Mouse (Mus musculus) liver, postnatal 0 days (tissue): Measurements from ENCODE around the gene Rgs9. TPM values are rescaled to one million over a fixed set of nuclear protein-coding genes. Genes with fewer than 3 reads are reported as not detected.

Experiments used
- ATAC-seq: fragments of 200-750 bp; cut with Nextera tagmentation; 2 replicates; pipeline ENCODE4 v1.8.0; 2017; ENCODE audit warnings: mild to moderate bottlenecking, moderate library complexity
- DNase-seq: peaks from one replicate; pipeline ENCODE4 v3.0.0-alpha.2; 2016
- H3K27ac ChIP-seq: fragments of 300-500 bp; sonication (generic); 2 replicates; pipeline ENCODE4 v1.5.1; 2014; ENCODE audit warnings: antibody characterized with exemption, moderate library complexity, mild to moderate bottlenecking, low read depth
- H3K27me3 ChIP-seq: fragments of 300-500 bp; sonication (generic); 2 replicates; pipeline ENCODE4 v1.6.1; 2014; ENCODE audit warnings: low read length, control low read depth, mixed read lengths; ENCODE audit not compliant: insufficient read depth
- H3K36me3 ChIP-seq: fragments of 300-500 bp; sonication (generic); replicated peaks from 2 replicates; pipeline ENCODE4 v1.6.1; 2014; ENCODE audit warnings: mild to moderate bottlenecking, control low read depth, low read length, moderate library complexity, mixed read lengths; ENCODE audit not compliant: insufficient read depth
- H3K4me1 ChIP-seq: fragments of 300-500 bp; sonication (generic); 2 replicates; pipeline ENCODE4 v1.6.1; 2014; ENCODE audit warnings: antibody characterized with exemption, mild to moderate bottlenecking, control low read depth; ENCODE audit not compliant: insufficient read depth
- H3K4me2 ChIP-seq: fragments of 300-500 bp; sonication (generic); 2 replicates; pipeline ENCODE4 v1.6.1; 2014; ENCODE audit warnings: low read depth, mild to moderate bottlenecking, low read length, moderate library complexity, mixed read lengths
- H3K4me3 ChIP-seq: fragments of 300-500 bp; sonication (generic); 2 replicates; pipeline ENCODE4 v1.5.1; 2014; ENCODE audit warnings: low read depth, low read length
- H3K9ac ChIP-seq: fragments of 300-500 bp; sonication (generic); replicated peaks from 2 replicates; pipeline ENCODE4 v1.6.1; 2014; ENCODE audit warnings: mild to moderate bottlenecking, moderate library complexity
- H3K9me3 ChIP-seq: fragments of 300-500 bp; sonication (generic); 2 replicates; pipeline ENCODE4 v1.6.1; 2016; ENCODE audit warnings: mild to moderate bottlenecking, control low read depth, low read length, mixed read lengths
- CTCF ChIP-seq: sonication (generic); IDR thresholded peaks from 2 replicates; pipeline ENCODE4 v1.5.1; 2016; ENCODE audit warnings: antibody characterized with exemption, low read depth
- EP300 ChIP-seq: IDR thresholded peaks from 2 replicates; pipeline ENCODE4 v1.6.1; 2016; ENCODE audit warnings: antibody characterized with exemption, low read depth, mild to moderate bottlenecking
- WGBS: fragments of 180-500 bp; shearing (Covaris S2); extraction: QIAGEN DNeasy Blood & Tissue Kit; methylation state at CpG from one replicate; pipeline ENCODE4 v1.1.7; 2014; ENCODE audit not compliant: insufficient replicate concordance; 5-methylcytosine and 5-hydroxymethylcytosine counted together
- polyA plus RNA-seq: library from polyadenylated mRNA; unstranded; fragments of >200 nt; fragmentation: Nextera tagmentation; extraction: Ambion mirVana; gene quantifications from 2 replicates; pipeline ENCODE4 v1.2.1, GENCODE M21; 2015

The Rgs9 gene
- polyA plus RNA-seq, 1 experiment from 2014 or later = 0.11 TPM

GRCm38 (mm10) chr11:109252483-109252882, 45.4 kb downstream of the Rgs9 start:
- TF ChIP-seq CTCF (no peak), EP300 (no peak)
- Histone ChIP-seq H3K4me3 (no peak overlapping the region), H3K4me2 (no peak overlapping the region), H3K36me3 (no peaks in the 10 kb centered on the region), H3K27me3 (no peaks in the 10 kb centered on the region), H3K9me3 (no peaks in the 10 kb centered on the region), H3K4me1 (no peaks in the 10 kb centered on the region), H3K9ac (no peak overlapping the region), H3K27ac (no peak overlapping the region)
- 45% methylated on average over 5 of the region's 5 CpGs for WGBS
- DNase-seq = no peak
- ATAC-seq = no peak

GRCm38 (mm10) chr11:109250566-109250965, 47.4 kb downstream of the Rgs9 start:
- no peak for ATAC-seq
- H3K9me3 ChIP-seq = no peaks in the 10 kb centered on the region
- WGBS = 76% methylated on average over 4 of the region's 4 CpGs

GRCm38 (mm10) chr11:109246920-109247319, 51.0 kb downstream of the Rgs9 start:
- Histone ChIP-seq H3K4me1 (no peaks in the 10 kb centered on the region), H3K4me2 (no peak overlapping the region), H3K4me3 (no peak overlapping the region), H3K27me3 (peaks cover 6% of the 10 kb centered on the region; the same call in 1 of the 2 replicates), H3K9ac (no peak overlapping the region), H3K9me3 (no peaks in the 10 kb centered on the region), H3K27ac (no peak overlapping the region), H3K36me3 (no peaks in the 10 kb centered on the region)
- 20% methylated on average over 3 of the region's 3 CpGs for WGBS
- ATAC-seq (no peak), DNase-seq (no peak)
- TF ChIP-seq EP300 (no peak), CTCF (no peak)

More at GRCm38 (mm10) chr11:109250566-109250965, 47.4 kb downstream of the Rgs9 start:
- no peak overlapping the region for H3K27ac ChIP-seq
- TF ChIP-seq EP300 (no peak), CTCF (no peak)
- no peaks in the 10 kb centered on the region for H3K27me3 ChIP-seq
- H3K4me3 ChIP-seq = no peak overlapping the region
- H3K36me3 ChIP-seq = no peaks in the 10 kb centered on the region
- no peak overlapping the region for H3K4me2 ChIP-seq
- DNase-seq = no peak
- no peak overlapping the region for H3K9ac ChIP-seq
- H3K4me1 ChIP-seq = no peaks in the 10 kb centered on the region

- ATAC-seq = no peak
- H3K27ac ChIP-seq = no peak overlapping the region
- no peaks in the 10 kb centered on the region for H3K9me3 ChIP-seq
- H3K4me2 ChIP-seq = no peak overlapping the region
- DNase-seq = peak; percentile 21
- TF ChIP-seq EP300 = no peak
- peak; percentile 78 for TF ChIP-seq CTCF
- no peak overlapping the region for H3K9ac ChIP-seq
- H3K27me3 ChIP-seq = peaks cover 6% of the 10 kb centered on the region; the same call in 1 of the 2 replicates
- H3K36me3 ChIP-seq = no peaks in the 10 kb centered on the region
- 26% methylated on average over 23 of the region's 23 CpGs for WGBS
- H3K4me3 ChIP-seq = no peak overlapping the region
- H3K4me1 ChIP-seq = no peaks in the 10 kb centered on the region
Measured at GRCm38 (mm10) chr11:109244635-109245360, 53.1 kb downstream of the Rgs9 start.

GRCm38 (mm10) chr11:109240126-109240525, 57.8 kb downstream of the Rgs9 start:
- DNase-seq (no peak), ATAC-seq (no peak)
- Histone ChIP-seq H3K4me2 (no peak overlapping the region), H3K4me3 (no peak overlapping the region), H3K27me3 (peaks cover 5% of the 10 kb centered on the region; the same call in 1 of the 2 replicates), H3K9me3 (no peaks in the 10 kb centered on the region), H3K9ac (no peak overlapping the region), H3K36me3 (no peaks in the 10 kb centered on the region), H3K4me1 (no peaks in the 10 kb centered on the region), H3K27ac (no peak overlapping the region)
- WGBS = 67% methylated on average over 4 of the region's 4 CpGs
- TF ChIP-seq EP300 (no peak), CTCF (no peak)

- Histone ChIP-seq H3K9ac (no peak overlapping the region), H3K36me3 (no peaks in the 10 kb centered on the region), H3K9me3 (no peaks in the 10 kb centered on the region), H3K4me2 (no peak overlapping the region), H3K27ac (no peak overlapping the region), H3K4me3 (no peak overlapping the region), H3K4me1 (no peaks in the 10 kb centered on the region), H3K27me3 (no peaks in the 10 kb centered on the region)
- DNase-seq (no peak), ATAC-seq (no peak)
- no peak for TF ChIP-seq EP300
- TF ChIP-seq CTCF = no peak
- WGBS = 72% methylated on average over 6 of the region's 6 CpGs
Measured at GRCm38 (mm10) chr11:109238671-109239070, 59.3 kb downstream of the Rgs9 start.
